Mouse (Mus musculus) pancreas, adult 10 weeks (tissue): Measurements from ENCODE around the gene Vmn1r26. TPM values are rescaled to one million over a fixed set of nuclear protein-coding genes. Genes with fewer than 3 reads are reported as not detected.

Experiments used
- polyA plus RNA-seq: library from polyadenylated mRNA; stranded (reverse); fragments of 350-450 nt; fragmentation: Illumina TruSeq; extraction: RNeasy Lipid Tissue Mini Kit (QIAGEN cat#74804); gene quantifications from one replicate; pipeline ENCODE4 v1.2.3, GENCODE M21; 2015; ENCODE audit warnings: low read depth, low replicate concordance; ENCODE audit not compliant: insufficient read depth

Gene Vmn1r26
- polyA plus RNA-seq, result not detected

DNA sequence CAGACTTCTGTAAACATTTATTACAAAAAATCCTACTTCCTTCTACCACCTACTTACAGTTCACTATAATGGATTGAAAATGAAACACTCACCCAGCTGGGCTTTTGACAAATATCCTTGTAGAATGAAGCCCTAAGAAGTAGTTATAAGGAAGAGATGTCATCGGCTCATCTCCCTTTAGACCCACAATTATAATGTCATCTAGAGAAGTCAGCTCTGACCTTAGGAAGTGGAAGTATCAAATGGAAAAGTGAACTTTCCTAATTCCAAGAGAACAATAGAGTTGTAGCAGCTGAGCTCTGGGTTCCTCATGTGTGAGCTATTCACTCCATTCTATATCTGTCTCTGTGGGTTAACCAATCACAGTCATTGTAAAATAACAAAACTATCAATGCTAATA is at the start of gene Vmn1r26:
Gene Vmn1r26 (minus strand): TSS at position 101 of the 400 bp plus-strand sequence.

DNA sequence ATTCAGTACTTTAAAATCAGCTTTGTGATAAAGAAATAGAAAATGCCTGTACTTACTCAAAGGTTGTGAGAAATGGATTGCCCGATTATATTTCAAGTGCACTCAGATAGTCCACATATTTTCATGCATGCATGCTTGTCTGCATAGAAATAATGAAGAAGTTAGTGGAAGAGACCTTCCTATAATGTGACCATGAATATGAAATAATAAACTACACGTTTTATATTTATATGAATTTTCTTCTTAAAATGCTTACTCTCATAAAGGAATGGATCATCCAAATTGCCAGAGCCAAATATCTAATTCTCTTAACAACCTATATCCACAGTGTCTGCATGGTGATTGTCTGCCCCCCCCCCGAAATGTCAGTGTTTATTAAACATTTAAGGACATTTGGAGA is 34.2 kb downstream of the Vmn1r26 start, which contains the start of gene Vmn1r25:
Gene Vmn1r25 (minus strand): TSS at position 101 of the 400 bp plus-strand sequence.

DNA sequence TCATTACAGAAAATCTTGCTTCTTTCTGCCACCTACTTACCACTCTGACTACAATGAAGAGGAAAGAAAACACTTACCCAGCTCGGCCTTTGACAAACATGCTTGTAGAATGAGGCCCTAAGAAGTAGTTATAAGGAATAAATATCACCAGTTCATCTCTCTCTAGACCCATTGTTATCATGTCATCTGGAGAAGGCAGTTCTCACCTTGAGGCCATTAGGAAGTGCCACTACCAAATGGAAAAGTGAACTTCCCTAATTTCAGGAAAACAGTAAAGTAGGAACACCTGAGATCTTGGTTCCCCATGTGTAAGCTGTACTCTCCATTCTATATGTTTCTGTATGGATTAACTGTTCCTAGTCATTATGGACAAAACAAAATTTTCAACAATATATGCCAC is 53.6 kb downstream of the Vmn1r26 start, which contains the start of gene Vmn1r24:
Gene Vmn1r24 (minus strand): TSS at position 101 of the 400 bp plus-strand sequence.

Other genes with a start within 250 kb of the Vmn1r26 start
- gene Vopp1, start 190.0 kb downstream of the Vmn1r26 start, polyA plus RNA-seq, result 3.4 TPM
- gene Vmn1r21, start 164.8 kb downstream of the Vmn1r26 start, polyA plus RNA-seq, result not detected
- not detected for gene Vmn1r22, start 107.1 kb downstream of the Vmn1r26 start, polyA plus RNA-seq
- not detected for gene Vmn1r23, start 88.3 kb downstream of the Vmn1r26 start, polyA plus RNA-seq
- gene Vmn1r24, start 53.7 kb downstream of the Vmn1r26 start, polyA plus RNA-seq, result not detected
- gene Vmn1r25, start 34.3 kb downstream of the Vmn1r26 start, polyA plus RNA-seq, result not detected
- not detected for gene Vmn1r27, start 203.7 kb upstream of the Vmn1r26 start, polyA plus RNA-seq
- not detected for gene Vmn1r28, start 246.9 kb upstream of the Vmn1r26 start, polyA plus RNA-seq